Mouse (Mus musculus) natural killer cell, adult 2 months (primary cell): Measurements from ENCODE around the gene Ndufb6.

Experiments
- DNase-seq, 2 experiments: peaks; one replicate each; pipeline ENCODE4 v3.0.0; 2022; ENCODE audit warnings: low spot score in 2 of 2

The Ndufb6 gene

GRCm38 (mm10) chr4:40254385-40255103 is 24.7 kb downstream of the Ndufb6 start:
- DNase-seq, result no peak

GRCm38 (mm10) chr4:40253766-40254165 is 25.5 kb downstream of the Ndufb6 start:
- DNase-seq, result no peak

- DNase-seq, result no peak
Observed at GRCm38 (mm10) chr4:40250984-40251383, 28.2 kb downstream of the Ndufb6 start.

- DNase-seq, result peak in 1 of 2 experiments; percentile 46
Observed at GRCm38 (mm10) chr4:40244035-40244434, 35.2 kb downstream of the Ndufb6 start.

- no peak for DNase-seq
Observed at GRCm38 (mm10) chr4:40243006-40243405, 36.2 kb downstream of the Ndufb6 start.

GRCm38 (mm10) chr4:40241928-40242327 is 37.3 kb downstream of the Ndufb6 start:
- DNase-seq, result no peak

GRCm38 (mm10) chr4:40240272-40240744 is 38.9 kb downstream of the Ndufb6 start:
- no peak for DNase-seq

GRCm38 (mm10) chr4:40239409-40240271 is 39.6 kb downstream of the Ndufb6 start, which contains the start of gene Ddx58:
Gene Ddx58 (minus strand): TSS chr4:40239828.
- peak; percentile 48 to 52 for DNase-seq

GRCm38 (mm10) chr4:40238483-40239408 is 40.5 kb downstream of the Ndufb6 start:
- peak; percentile 38 to 46 for DNase-seq

GRCm38 (mm10) chr4:40236829-40237228 is 42.4 kb downstream of the Ndufb6 start:
- DNase-seq, result no peak

GRCm38 (mm10) chr4:40234256-40234655 is 45.0 kb downstream of the Ndufb6 start:
- no peak for DNase-seq

GRCm38 (mm10) chr4:40233062-40233664 is 46.1 kb downstream of the Ndufb6 start:
- no peak for DNase-seq

- DNase-seq, result peak; percentile 68 to 79
Observed at GRCm38 (mm10) chr4:40229723-40230122, 49.5 kb downstream of the Ndufb6 start.

- no peak for DNase-seq
Observed at GRCm38 (mm10) chr4:40227886-40228285, 51.3 kb downstream of the Ndufb6 start.

GRCm38 (mm10) chr4:40227131-40227530 is 52.1 kb downstream of the Ndufb6 start:
- no peak for DNase-seq

GRCm38 (mm10) chr4:40226095-40226494 is 53.1 kb downstream of the Ndufb6 start:
- no peak for DNase-seq

- no peak for DNase-seq
Observed at GRCm38 (mm10) chr4:40221876-40222585, 57.2 kb downstream of the Ndufb6 start.

- DNase-seq, result no peak
Observed at GRCm38 (mm10) chr4:40221004-40221760, 58.0 kb downstream of the Ndufb6 start.
